Mouse (Mus musculus): Measurements from ENCODE around the gene Ngef.

The Ngef gene

GRCm38 (mm10) chr1:87565760-87566159 is 7.9 kb downstream of the Ngef start:
- DNase-seq (ENCODE audit: low read depth, low spot score), result no peak

GRCm38 (mm10) chr1:87562967-87563366 is 10.7 kb downstream of the Ngef start:
- DNase-seq (ENCODE audit: low read depth, low spot score), result no peak

DNA sequence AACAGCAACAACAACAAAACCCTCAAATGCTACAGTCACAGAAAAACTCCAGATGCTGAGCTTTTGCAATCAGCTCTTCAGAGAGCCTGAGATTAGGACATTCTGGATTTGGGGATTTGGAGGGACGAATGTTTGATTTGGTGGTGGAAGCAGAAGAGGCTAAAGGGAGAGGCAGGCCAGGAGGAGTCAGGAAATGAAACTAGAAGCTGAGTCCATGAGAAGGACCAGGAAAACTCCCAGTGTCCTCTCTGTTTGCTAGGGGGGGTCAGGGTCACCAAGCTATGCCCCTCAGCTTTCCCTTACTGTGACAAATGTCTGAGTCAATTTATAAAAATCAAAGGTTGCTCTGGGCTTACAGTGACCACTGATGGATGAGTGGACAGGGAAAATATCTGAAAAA is 20.1 kb downstream of the Ngef start:
- no peak for DNase-seq (ENCODE audit: low read depth, low spot score)

- DNase-seq (ENCODE audit: low read depth, low spot score), result no peak
Measured at GRCm38 (mm10) chr1:87551008-87551407, 22.7 kb downstream of the Ngef start.

- peak; percentile 63 for DNase-seq (ENCODE audit: low read depth, low spot score)
Measured at GRCm38 (mm10) chr1:87541614-87542013, 32.1 kb downstream of the Ngef start.

DNA sequence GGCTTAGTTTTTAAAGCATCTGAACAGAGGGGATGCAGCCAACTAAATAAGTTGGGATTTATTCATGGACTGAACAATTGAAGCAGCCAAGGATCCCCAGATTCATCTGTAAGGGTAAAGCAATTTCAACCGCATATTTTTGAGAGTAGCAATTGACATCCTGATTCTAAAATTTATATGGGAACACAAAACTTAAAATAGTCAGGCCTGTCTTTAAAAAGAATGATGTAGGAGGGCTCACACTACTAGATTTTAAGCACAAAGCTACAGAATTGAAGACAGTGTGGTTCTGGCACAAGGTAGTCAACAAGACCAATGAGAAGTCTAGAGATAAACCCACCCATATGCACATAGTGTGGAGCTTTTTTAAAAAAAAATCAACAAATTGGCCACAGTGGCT is 36.7 kb downstream of the Ngef start:
- no peak for DNase-seq (ENCODE audit: low read depth, low spot score)

DNA sequence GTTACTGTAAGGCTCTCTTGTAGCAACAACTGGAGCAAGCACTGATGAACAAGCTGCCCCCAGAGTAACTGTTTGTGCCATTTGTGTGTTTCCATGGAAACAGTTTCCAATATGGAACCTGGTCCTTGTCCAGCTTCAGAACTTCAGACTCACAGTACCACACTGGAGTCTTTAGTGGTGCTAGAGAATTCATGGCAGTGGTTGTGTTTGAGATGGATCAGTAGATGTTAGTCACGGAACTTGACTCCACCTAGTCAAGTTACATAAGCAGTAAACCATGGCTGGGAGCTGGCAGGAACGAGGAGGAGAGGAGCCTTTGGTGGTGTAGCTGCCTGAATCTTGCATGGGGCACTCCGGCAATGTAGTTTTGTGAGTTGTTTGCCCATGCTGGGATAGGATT is 39.6 kb downstream of the Ngef start:
- DNase-seq (ENCODE audit: low read depth, low spot score), result no peak

- DNase-seq (ENCODE audit: low read depth, low spot score), result no peak
Measured at GRCm38 (mm10) chr1:87532346-87532745, 41.3 kb downstream of the Ngef start.

- DNase-seq (ENCODE audit: low read depth, low spot score), result no peak
Measured at GRCm38 (mm10) chr1:87527191-87527590, 46.5 kb downstream of the Ngef start.

- no peak for DNase-seq (ENCODE audit: low read depth, low spot score)
Measured at GRCm38 (mm10) chr1:87525041-87525440, 48.6 kb downstream of the Ngef start.

GRCm38 (mm10) chr1:87521523-87521922 is 52.1 kb downstream of the Ngef start:
- no peak for DNase-seq (ENCODE audit: low read depth, low spot score)

DNA sequence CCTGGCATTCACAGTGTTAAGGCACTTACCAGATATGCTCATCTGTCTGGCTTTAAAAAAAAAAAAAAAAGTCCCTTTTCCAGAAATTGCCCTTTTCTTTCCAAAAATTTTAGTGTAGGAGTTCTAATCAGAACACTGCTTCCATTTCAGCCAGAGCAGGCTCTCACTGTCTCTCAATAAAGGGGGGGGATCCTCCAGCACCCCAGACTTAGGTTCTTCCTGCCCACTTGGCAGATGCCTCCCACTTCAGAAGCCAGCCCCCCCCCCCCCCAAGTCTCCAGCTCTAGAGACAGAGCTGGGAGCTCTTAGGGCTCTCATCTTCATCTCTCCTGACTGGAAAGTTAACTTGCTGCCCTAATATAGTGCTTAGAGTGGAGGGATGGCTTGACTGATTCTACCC is 53.2 kb downstream of the Ngef start:
- DNase-seq (ENCODE audit: low read depth, low spot score), result no peak

- no peak for DNase-seq (ENCODE audit: low read depth, low spot score)
Measured at GRCm38 (mm10) chr1:87510845-87511244, 62.8 kb downstream of the Ngef start.

DNA sequence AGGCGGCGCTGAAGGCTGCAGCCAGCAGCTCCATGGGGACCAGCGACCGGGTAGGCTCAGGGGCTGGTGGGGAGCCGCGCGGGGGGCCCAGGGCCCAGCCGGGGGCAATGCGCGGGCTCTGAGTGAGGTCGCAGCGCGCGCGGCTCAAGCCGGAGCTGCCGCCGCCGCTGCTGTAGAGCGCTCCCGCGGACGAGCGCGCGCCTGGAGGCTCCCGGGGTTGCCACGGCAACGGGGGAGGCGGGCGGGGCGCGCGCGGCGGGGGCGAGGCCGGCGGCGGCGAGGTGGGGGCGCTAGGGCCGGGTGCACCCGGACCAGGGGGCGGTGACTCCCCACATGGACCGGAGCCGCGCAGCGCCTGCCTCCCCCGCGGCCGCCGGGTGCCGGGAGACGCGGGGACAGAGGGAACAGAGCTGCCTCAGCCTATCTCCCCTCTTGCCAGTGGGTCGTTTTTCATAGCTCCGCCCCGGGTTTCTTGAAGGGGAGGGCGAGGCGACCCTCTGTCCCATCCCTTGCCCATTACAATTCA is 63.4 kb downstream of the Ngef start:
- DNase-seq (ENCODE audit: low read depth, low spot score), result no peak

- DNase-seq (ENCODE audit: low read depth, low spot score), result no peak
Measured at GRCm38 (mm10) chr1:87509561-87510165, 64.0 kb downstream of the Ngef start, which contains the start of gene Neu2. Gene Neu2, plus strand, starts transcription at chr1:87509889.

DNA sequence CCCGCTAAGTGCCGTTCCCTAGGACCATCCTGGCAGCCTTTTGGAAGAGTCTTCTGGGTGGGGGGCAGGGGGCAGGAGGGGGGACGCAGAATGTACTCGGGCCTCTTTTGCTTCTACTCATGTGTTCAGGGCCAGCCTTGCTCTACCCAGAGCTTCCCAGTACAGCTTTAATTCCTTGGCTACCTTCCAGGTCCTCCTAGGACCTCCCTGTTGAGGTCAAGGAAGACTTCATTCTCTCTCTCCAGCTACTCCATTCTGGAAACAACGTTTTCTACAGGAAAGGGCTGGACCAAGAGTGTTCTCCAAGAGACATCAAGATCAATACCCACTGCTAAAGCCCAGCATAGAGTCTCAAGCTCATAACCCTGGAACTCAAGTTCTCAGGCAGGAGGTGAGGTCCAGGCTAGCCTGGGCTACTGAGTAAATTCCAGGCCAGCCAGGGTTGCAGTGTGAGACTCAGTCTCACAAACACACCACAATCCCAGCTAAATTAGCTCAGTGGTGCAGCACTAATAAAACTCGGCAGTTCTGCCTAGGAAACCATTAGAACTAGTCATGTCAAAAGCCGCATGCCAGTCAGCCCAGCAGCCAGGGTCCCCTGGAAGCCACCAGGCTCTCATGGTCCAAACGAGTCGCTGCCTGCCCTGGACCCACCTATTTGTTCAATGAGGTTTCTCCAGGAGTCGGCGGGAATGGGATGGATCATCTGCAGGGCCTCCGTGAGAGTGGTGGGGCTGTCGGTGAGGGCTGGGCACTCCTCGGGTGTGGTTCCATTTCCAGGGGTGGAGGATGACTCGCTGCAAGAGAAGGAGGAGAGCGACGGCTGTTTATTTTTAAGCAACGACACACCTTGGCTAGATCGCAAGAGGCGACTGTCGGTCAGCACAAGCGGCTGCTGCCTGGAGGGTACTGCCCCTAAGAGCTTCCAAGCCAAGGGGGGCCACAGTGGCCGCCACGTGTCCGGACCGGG is 64.8 kb downstream of the Ngef start:
- no peak for DNase-seq (ENCODE audit: low read depth, low spot score)

GRCm38 (mm10) chr1:87507857-87508256 is 65.8 kb downstream of the Ngef start:
- DNase-seq (ENCODE audit: low read depth, low spot score), result no peak

- DNase-seq (ENCODE audit: low read depth, low spot score), result no peak
Measured at GRCm38 (mm10) chr1:87505524-87505923, 68.1 kb downstream of the Ngef start.

- DNase-seq (ENCODE audit: low read depth, low spot score), result no peak
Measured at GRCm38 (mm10) chr1:87493542-87493941, 80.1 kb downstream of the Ngef start.

GRCm38 (mm10) chr1:87492285-87492684 is 81.4 kb downstream of the Ngef start:
- no peak for DNase-seq (ENCODE audit: low read depth, low spot score)

- DNase-seq (ENCODE audit: low read depth, low spot score), result no peak
Measured at GRCm38 (mm10) chr1:87486386-87486785, 87.3 kb downstream of the Ngef start.

GRCm38 (mm10) chr1:87482546-87482945 is 91.1 kb downstream of the Ngef start:
- no peak for DNase-seq (ENCODE audit: low read depth, low spot score)
